Mouse (Mus musculus): ENCODE results near the gene Pogz. TPM values are rescaled to one million over a fixed set of nuclear protein-coding genes. Genes with fewer than 3 reads are reported as not detected.

Gene Pogz
- 44.4 and 57.8 TPM in 2 replicates for polyA plus RNA-seq (2012; rRNA removed)

DNA sequence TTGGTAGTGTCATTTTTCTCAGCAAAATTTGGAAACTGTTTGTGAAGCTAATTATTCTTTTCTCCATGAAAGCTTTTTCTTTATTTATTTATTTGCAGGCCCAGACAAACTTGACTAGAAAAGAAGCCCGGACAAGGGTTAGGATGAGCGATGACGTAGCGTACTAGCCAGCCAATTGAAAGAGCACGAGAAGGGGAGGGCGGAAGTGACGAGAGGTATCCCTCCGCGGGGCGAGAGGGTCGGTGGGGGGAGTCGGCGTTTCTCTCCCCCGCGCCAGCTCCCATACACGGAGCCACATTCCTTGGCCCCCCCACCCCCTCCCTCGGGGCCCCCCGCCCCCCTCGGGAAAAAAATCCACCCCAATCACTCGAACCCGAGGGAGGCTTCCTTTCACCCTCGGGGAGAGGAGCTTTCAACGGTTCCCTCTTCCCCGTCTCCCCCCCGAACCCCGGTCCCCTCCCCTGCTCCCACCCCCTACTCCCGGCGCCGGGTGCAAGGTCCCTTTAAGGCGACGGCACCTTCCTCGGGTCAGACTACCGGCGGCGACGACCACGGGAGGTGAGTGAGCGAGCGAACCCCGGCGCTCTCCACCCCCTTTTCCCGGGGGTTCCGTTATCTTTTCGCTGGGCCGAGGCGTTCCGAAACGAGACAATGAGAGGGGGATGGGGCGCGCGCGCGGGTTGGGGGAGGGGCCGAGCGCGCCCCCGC is at the start of gene Pogz:
Gene Pogz, plus strand, starts transcription at position 385 of the 708 bp plus-strand sequence.

DNA sequence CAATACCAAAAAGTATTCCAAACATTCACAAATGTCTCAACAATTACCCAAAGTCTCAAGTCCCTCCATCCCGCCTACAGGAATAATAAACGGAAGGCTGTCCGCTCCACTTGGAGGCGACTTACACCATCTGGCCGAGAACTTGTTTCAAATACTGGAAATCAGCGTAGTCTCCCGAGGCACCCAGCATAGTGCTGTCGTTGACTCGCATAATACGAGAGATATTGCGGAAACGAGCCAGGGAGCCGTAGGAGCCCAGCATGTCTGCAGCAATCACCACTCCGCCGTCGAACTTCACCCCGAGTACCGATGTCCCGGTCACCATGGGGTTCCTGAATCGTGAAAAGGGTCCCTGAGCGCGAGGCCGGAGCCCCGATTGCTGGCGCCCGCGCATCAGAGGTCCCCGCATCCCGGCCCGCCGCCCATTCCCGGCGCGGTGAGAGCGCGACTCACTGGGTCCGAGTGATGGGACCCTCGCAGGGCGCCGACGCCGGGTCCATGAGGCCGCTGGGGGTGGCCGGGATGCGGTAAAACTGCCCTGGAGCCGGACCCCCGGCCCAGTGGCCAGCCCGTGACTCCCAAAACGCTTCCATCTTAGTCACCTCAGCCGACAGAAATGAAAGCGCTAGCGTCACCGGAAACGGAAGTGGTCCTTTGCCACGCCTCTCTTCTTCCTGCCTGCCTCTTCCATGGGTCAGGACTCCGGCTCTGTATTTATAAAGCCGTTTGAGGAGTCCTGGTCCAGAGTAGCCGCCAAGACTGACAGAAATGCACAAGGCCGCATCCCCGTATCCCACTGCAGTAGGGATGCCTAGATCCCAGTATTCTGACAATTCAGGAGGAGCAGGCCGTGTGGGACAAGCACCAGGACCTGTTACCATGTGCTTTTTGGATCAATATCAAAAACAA is 49.2 kb downstream of the Pogz start, which contains the start of gene Psmb4:
Gene Psmb4, minus strand, starts transcription at position 646 of the 909 bp plus-strand sequence.

Other genes with a start within 250 kb of the Pogz start
- gene Gm10972, start 194.5 kb upstream of the Pogz start, polyA plus RNA-seq (2012; rRNA removed): not detected in 2 replicates
- 4.2 and 5.1 TPM in 2 replicates for gene Tuft1, start 178.7 kb upstream of the Pogz start, polyA plus RNA-seq (2012; rRNA removed)
- gene Selenbp2, start 144.0 kb upstream of the Pogz start, polyA plus RNA-seq (2012; rRNA removed): 0.35 and 0.37 TPM in 2 replicates
- gene Cgn, start 51.1 kb upstream of the Pogz start, polyA plus RNA-seq (2012; rRNA removed): 3.7 and 5.4 TPM in 2 replicates
- gene Psmb4, start 49.4 kb downstream of the Pogz start, polyA plus RNA-seq (2012; rRNA removed): 285 and 374 TPM in 2 replicates
- 8.0 and 12.3 TPM in 2 replicates for gene Selenbp1, start 95.5 kb downstream of the Pogz start, polyA plus RNA-seq (2012; rRNA removed)
- gene Rfx5, start 116.5 kb downstream of the Pogz start, polyA plus RNA-seq (2012; rRNA removed): 14.8 and 22.8 TPM in 2 replicates
- 23.2 and 47.1 TPM in 2 replicates for gene Pi4kb, start 137.2 kb downstream of the Pogz start, polyA plus RNA-seq (2012; rRNA removed)
- gene Zfp687, start 177.9 kb downstream of the Pogz start, polyA plus RNA-seq (2012; rRNA removed): 29.7 and 31.1 TPM in 2 replicates
- gene Psmd4, start 205.0 kb downstream of the Pogz start, polyA plus RNA-seq (2012; rRNA removed): 271 and 275 TPM in 2 replicates

Data from central nervous system, embryonic 11.5 days (tissue).